Mouse (Mus musculus): ENCODE results near the gene Atp5d.

The Atp5d gene

DNA sequence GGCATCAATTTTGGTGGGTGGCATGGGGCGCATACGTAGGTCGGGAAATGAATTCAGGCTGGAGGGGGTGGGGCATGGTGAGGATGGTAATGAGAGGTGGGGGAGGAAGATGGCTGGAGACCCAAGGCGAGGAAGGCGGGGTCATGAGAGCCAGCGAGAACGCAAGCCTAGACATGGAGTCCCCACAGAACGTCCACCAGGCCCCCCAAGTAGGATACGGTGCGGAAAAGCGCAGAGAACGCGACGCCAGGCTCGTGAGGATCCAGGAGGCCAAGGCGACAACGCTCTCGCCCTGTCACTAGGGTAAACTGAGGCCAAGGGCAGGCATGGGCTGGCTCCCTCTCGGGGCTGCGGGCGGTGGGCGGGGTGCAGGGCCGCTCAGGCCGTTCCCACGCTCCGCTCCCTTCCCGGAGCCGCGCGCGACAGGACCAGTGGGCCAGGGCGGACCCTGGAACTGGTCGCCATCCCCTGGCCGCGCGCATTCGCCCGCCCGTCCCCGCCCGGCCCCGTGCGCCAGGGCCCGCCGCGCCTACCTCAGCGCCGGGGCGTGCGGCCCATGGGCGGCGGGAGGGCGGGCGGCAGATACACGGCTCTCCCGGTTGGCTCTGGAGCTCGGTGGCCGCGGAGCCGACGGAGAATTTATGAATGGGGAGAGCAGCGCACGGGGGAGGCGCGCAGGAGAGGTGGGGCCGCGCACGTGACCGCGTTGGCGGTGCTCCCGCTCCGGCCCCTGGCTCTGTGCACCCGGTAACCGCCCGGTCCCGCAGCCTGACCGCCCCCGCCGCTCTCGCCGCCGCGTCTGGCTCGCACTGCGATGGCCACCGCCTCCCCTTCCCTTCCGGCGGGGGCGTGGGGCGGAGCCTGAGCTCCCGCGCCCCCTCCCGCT lies at the start of gene Atp5d:
Gene Atp5d, plus strand, starts transcription at position 80 of the 886 bp plus-strand sequence.
- in situ Hi-C loops (cut with MboI, MseI): no loop called here

GRCm38 (mm10) chr10:80089146-80089545 lies 49.3 kb upstream of the Atp5d start:
- in situ Hi-C loops (cut with MboI, MseI): no loop called here

GRCm38 (mm10) chr10:80091527-80091926 lies 46.9 kb upstream of the Atp5d start:
- in situ Hi-C loops (cut with MboI, MseI): no loop called here

- in situ Hi-C loops (cut with MboI, MseI): no loop called here
These were observed 45.7 kb upstream of the Atp5d start for GRCm38 (mm10) chr10:80092690-80093089.

DNA sequence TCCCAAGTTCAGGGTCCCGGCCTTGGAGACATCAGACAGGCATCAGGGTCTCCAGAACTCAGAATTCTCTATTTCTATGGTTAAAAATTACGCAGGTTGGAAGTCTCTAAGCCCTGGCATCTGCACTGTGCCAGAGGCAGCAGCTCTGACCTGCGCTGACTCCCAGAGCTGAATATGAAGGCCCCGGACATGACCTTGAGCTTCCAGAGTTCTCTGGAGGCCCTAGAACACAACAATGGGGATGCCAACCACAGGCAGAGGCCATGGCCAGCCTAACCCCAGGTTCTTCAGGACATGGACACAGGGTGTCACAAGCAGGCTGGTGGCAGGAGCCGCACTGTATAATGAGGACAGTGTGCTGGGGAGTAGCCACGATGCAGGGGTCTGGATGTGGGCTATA lies 44.3 kb upstream of the Atp5d start:
- in situ Hi-C loops (cut with MboI, MseI): no loop called here

GRCm38 (mm10) chr10:80094684-80095083 lies 43.7 kb upstream of the Atp5d start:
- in situ Hi-C loops (cut with MboI, MseI): no loop called here

GRCm38 (mm10) chr10:80095547-80095946 lies 42.9 kb upstream of the Atp5d start:
- in situ Hi-C loops (cut with MboI, MseI): no loop called here

DNA sequence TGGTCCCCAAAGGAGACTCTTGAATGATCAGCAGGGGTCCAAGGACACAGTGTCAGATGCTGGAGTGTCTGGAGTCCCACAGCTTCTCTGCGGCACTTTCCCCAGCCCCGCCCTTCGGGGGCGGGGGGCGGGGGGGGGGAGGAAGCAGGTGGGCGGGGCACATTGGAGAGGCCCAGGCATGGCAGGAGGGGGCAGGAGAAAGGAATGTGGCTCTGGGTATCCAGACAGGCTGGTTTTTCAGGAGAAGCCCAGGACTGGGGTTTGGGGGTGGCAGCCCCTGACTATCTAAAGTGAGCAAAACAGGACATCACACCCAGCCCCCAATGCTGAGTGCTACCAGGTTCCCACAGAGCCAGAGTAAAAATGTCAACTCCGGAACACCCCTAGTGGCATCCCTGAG lies 41.2 kb upstream of the Atp5d start:
- in situ Hi-C loops (cut with MboI, MseI): no loop called here

DNA sequence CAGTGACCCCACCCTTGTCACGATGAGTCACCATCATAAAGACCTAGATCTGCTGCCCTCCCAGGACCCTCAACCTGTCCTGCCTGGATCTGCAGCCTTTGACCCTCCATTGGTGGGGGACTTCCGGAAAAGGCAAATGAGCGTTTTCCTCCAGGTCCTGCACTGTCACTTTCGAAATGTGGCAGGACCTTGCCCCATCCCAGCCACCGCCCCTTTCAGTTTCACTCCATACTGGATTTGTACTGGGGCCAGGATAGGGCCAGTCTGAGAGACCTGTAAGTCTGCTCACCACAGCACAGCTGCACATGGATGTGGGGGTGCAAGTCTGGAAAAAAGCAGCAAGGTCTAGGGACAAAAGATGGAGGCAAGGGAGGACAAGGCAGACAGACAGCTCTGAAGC lies 39.8 kb upstream of the Atp5d start:
- in situ Hi-C loops (cut with MboI, MseI): no loop called here

DNA sequence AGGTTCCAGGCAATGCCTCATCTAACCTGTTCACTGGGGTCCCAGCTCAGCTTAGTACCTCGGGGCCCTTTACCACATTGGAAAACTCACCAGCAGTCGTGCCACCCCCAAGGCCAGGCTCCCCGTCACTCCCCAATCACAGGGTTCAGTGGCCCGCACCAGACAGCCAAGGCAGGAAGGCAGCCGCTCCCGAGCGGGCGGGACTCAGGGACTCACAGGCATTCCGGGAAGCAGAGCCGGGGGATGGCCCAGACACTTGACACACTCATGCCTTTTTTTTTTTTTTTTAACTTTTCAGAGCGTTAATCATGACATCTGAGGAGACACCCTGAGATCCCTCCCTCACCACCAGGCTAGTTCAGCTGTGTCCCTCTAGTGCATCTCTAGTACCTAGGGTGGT lies 37.5 kb upstream of the Atp5d start:
- in situ Hi-C loops (cut with MboI, MseI): no loop called here

- in situ Hi-C loops (cut with MboI, MseI): no loop called here
These were observed 36.1 kb upstream of the Atp5d start for GRCm38 (mm10) chr10:80102216-80102915.

DNA sequence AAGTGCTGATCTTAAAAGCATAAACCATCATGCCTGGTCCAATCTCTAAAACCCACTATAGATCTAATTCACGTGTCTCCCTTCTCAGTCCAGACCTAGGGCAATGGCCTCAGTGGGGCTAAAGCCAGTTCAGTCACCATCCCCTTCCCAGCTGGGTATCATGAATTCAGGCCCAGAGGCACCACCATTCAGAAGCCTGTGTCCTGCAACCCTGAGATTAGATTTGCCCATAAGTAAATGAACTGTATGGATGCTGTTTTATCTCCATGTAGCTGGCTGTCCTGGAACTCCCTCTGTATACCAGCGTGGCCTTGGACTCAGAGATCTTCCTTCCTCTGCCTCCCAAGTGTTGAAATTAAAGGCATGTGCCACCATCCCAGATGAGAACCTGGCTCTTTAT lies 35.4 kb upstream of the Atp5d start:
- in situ Hi-C loops (cut with MboI, MseI): no loop called here

- in situ Hi-C loops (cut with MboI, MseI): no loop called here
These were observed 34.3 kb upstream of the Atp5d start for GRCm38 (mm10) chr10:80104181-80104580.

GRCm38 (mm10) chr10:80105460-80105859 lies 33.0 kb upstream of the Atp5d start, which contains the start of gene Sbno2:
TSS of gene Sbno2 (minus strand) at chr10:80105571.
- in situ Hi-C loops (cut with MboI, MseI): no loop called here

GRCm38 (mm10) chr10:80105926-80106325 lies 32.5 kb upstream of the Atp5d start:
- in situ Hi-C loops (cut with MboI, MseI): no loop called here

- in situ Hi-C loops (cut with MboI, MseI): no loop called here
These were observed 30.8 kb upstream of the Atp5d start for GRCm38 (mm10) chr10:80107678-80108077.

DNA sequence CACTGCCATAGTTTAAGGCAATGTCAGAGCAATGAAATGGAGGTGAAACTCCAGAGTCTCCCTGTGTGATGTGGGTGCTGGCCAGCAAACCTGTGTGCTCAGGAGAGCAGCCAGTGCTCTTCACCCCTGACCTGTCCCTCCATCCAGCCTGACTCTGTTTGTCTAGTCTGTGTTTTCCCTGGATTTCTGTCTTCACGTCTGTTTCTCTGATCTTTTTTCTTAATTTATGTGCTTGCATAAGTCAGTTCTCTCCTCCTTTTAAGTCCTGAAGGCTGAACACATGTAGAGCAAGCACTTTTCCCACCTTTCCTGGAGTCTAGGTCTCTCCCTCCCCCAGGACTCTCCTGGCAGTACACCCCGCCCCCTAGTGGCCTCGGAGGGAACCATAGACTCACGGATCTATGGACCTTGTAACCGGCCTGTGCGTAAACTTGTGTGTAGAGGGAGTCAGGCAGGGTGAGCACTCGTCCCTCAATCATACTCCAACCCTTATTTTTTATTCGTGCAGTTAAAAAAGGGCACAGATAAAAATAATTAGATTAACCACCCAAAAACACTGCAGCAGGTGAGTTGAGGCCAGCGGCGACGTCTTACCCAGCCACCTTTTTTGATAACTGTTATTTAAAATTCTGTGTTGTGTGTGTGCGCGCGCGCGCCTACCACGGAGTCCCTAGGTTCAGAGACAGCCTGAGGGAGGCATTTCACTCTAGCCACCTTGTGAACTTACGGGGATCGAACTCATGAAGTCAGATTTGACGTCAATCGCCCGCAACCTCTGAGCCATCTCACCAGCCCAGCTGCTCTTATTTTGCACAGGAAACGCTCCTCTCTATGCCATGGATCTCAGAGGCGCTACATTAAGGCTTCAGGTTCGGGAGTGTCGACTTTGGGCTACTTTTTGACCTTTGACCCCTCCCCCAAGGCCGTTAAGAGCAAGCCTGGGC lies 23.8 kb upstream of the Atp5d start:
- in situ Hi-C loops (cut with MboI, MseI): no loop called here

DNA sequence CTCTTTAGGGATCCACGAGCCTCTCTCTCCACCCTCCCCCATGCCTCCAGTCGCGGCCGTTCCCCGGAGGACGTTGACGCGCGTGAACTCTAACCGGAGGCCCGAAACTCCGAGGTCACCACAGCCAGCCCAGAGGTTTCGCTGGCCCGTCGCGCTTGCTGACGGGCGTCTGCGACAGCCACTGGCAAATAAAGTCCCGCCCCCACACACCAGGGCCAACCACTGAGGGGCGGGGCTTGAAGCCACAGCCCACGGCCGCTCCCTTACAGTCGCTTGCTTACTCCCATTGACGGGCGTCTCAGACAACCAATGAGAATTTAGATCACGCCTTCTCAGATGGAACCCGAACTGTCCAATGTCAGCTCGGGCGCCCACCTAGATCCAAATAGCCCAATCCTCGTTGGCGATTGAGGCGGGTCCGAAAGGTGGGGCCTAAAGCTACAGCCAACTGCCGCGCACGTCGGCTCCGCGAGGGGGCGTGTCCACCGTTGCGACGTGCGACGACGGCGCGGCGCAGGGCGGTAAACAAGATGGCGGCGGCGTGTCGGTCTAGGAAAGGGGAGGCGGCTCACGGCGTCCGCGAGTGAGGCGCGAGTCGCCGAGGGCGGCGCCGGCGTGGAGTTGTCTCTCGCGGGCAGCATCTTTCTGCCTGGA lies 23.0 kb upstream of the Atp5d start, which contains the start of gene Stk11:
Gene Stk11, plus strand, starts transcription at position 514 of the 654 bp plus-strand sequence.
- in situ Hi-C loops (cut with MboI, MseI): no loop called here

GRCm38 (mm10) chr10:80115944-80116335 lies 22.5 kb upstream of the Atp5d start:
- in situ Hi-C loops (cut with MboI, MseI): no loop called here

- in situ Hi-C loops (cut with MboI, MseI): no loop called here
These were observed 21.9 kb upstream of the Atp5d start for GRCm38 (mm10) chr10:80116563-80116926.

Measured in T-helper 1 cell (primary cell).